Mouse (Mus musculus): ENCODE measurements around the gene Rmnd5a. TPM values are rescaled to one million over a fixed set of nuclear protein-coding genes. Genes with fewer than 3 reads are reported as not detected.

Gene Rmnd5a
- polyA plus RNA-seq, 1 experiment = 40.3 TPM

- no peak overlapping the region for H3K4me3 ChIP-seq (ENCODE audit: insufficient read depth, low read depth, low read length)
- TF ChIP-seq POLR2A (IDR thresholded peaks at IDR 0.05; ENCODE audit: low read depth, low read length) = no peak
- no peak for TF ChIP-seq CTCF (conservative IDR thresholded peaks at IDR 0.05; ENCODE audit: insufficient read depth, insufficient read length, low read depth, low read length)
- 81% methylated on average over 2 of the region's 2 CpGs for WGBS
- no peaks in the 10 kb centered on the region for H3K36me3 ChIP-seq (ENCODE audit: control insufficient read depth, insufficient read depth, low read length)
- no peak for DNase-seq
- H3K27me3 ChIP-seq (replicated peaks; ENCODE audit: control insufficient read depth, insufficient read depth, low read length) = no peaks in the 10 kb centered on the region
- no peak overlapping the region for H3K27ac ChIP-seq (ENCODE audit: insufficient read depth, low read depth, low read length)
- H3K4me1 ChIP-seq (ENCODE audit: control insufficient read depth, insufficient read depth, low read length) = no peaks in the 10 kb centered on the region
Measured at GRCm38 (mm10) chr6:71353722-71354121, 86.7 kb downstream of the Rmnd5a start.

- TF ChIP-seq CTCF (conservative IDR thresholded peaks at IDR 0.05; ENCODE audit: insufficient read depth, insufficient read length, low read depth, low read length) (no peak), POLR2A (IDR thresholded peaks at IDR 0.05; ENCODE audit: low read depth, low read length) (no peak)
- Histone ChIP-seq H3K36me3 (ENCODE audit: control insufficient read depth, insufficient read depth, low read length) (no peaks in the 10 kb centered on the region), H3K4me1 (ENCODE audit: control insufficient read depth, insufficient read depth, low read length) (no peaks in the 10 kb centered on the region), H3K27ac (ENCODE audit: insufficient read depth, low read depth, low read length) (no peak overlapping the region), H3K27me3 (replicated peaks; ENCODE audit: control insufficient read depth, insufficient read depth, low read length) (no peaks in the 10 kb centered on the region), H3K4me3 (ENCODE audit: insufficient read depth, low read depth, low read length) (no peak overlapping the region)
- DNase-seq = no peak
- WGBS = 79% methylated on average over 10 of the region's 10 CpGs
Measured at GRCm38 (mm10) chr6:71352866-71353427, 87.5 kb downstream of the Rmnd5a start.

- H3K27me3 ChIP-seq (replicated peaks; ENCODE audit: control insufficient read depth, insufficient read depth, low read length) = no peaks in the 10 kb centered on the region
- H3K36me3 ChIP-seq (ENCODE audit: control insufficient read depth, insufficient read depth, low read length) = no peaks in the 10 kb centered on the region
- no peak for DNase-seq
- H3K4me3 ChIP-seq (ENCODE audit: insufficient read depth, low read depth, low read length) = no peak overlapping the region
- H3K4me1 ChIP-seq (ENCODE audit: control insufficient read depth, insufficient read depth, low read length) = no peaks in the 10 kb centered on the region
- no peak overlapping the region for H3K27ac ChIP-seq (ENCODE audit: insufficient read depth, low read depth, low read length)
- TF ChIP-seq POLR2A (IDR thresholded peaks at IDR 0.05; ENCODE audit: low read depth, low read length) (no peak), CTCF (conservative IDR thresholded peaks at IDR 0.05; ENCODE audit: insufficient read depth, insufficient read length, low read depth, low read length) (no peak)
- WGBS = 93% methylated on average over 6 of the region's 6 CpGs
Measured at GRCm38 (mm10) chr6:71352201-71352600, 88.2 kb downstream of the Rmnd5a start.

- no peak for DNase-seq
- no peaks in the 10 kb centered on the region for H3K4me1 ChIP-seq (ENCODE audit: control insufficient read depth, insufficient read depth, low read length)
- 85% methylated on average over 3 of the region's 3 CpGs for WGBS
- TF ChIP-seq CTCF (conservative IDR thresholded peaks at IDR 0.05; ENCODE audit: insufficient read depth, insufficient read length, low read depth, low read length) (no peak), POLR2A (IDR thresholded peaks at IDR 0.05; ENCODE audit: low read depth, low read length) (no peak)
- no peak overlapping the region for H3K4me3 ChIP-seq (ENCODE audit: insufficient read depth, low read depth, low read length)
- no peaks in the 10 kb centered on the region for H3K36me3 ChIP-seq (ENCODE audit: control insufficient read depth, insufficient read depth, low read length)
- H3K27me3 ChIP-seq (replicated peaks; ENCODE audit: control insufficient read depth, insufficient read depth, low read length) = no peaks in the 10 kb centered on the region
- no peak overlapping the region for H3K27ac ChIP-seq (ENCODE audit: insufficient read depth, low read depth, low read length)
Measured at GRCm38 (mm10) chr6:71351201-71351600, 89.2 kb downstream of the Rmnd5a start.

- TF ChIP-seq POLR2A (IDR thresholded peaks at IDR 0.05; ENCODE audit: low read depth, low read length) (no peak), CTCF (conservative IDR thresholded peaks at IDR 0.05; ENCODE audit: insufficient read depth, insufficient read length, low read depth, low read length) (no peak)
- no peaks in the 10 kb centered on the region for H3K27me3 ChIP-seq (replicated peaks; ENCODE audit: control insufficient read depth, insufficient read depth, low read length)
- no peaks in the 10 kb centered on the region for H3K36me3 ChIP-seq (ENCODE audit: control insufficient read depth, insufficient read depth, low read length)
- WGBS = 95% methylated on average over 9 of the region's 9 CpGs
- H3K27ac ChIP-seq (ENCODE audit: insufficient read depth, low read depth, low read length) = no peak overlapping the region
- DNase-seq = no peak
- H3K4me3 ChIP-seq (ENCODE audit: insufficient read depth, low read depth, low read length) = no peak overlapping the region
- H3K4me1 ChIP-seq (ENCODE audit: control insufficient read depth, insufficient read depth, low read length) = no peaks in the 10 kb centered on the region
Measured at GRCm38 (mm10) chr6:71348006-71348405, 92.4 kb downstream of the Rmnd5a start.

GRCm38 (mm10) chr6:71341179-71341578, 99.3 kb downstream of the Rmnd5a start:
- Histone ChIP-seq H3K27me3 (replicated peaks; ENCODE audit: control insufficient read depth, insufficient read depth, low read length) (no peaks in the 10 kb centered on the region), H3K36me3 (ENCODE audit: control insufficient read depth, insufficient read depth, low read length) (no peaks in the 10 kb centered on the region), H3K27ac (ENCODE audit: insufficient read depth, low read depth, low read length) (no peak overlapping the region), H3K4me3 (ENCODE audit: insufficient read depth, low read depth, low read length) (no peak overlapping the region), H3K4me1 (ENCODE audit: control insufficient read depth, insufficient read depth, low read length) (no peaks in the 10 kb centered on the region)
- WGBS = 85% methylated on average over 9 of the region's 9 CpGs
- no peak for DNase-seq
- TF ChIP-seq CTCF (conservative IDR thresholded peaks at IDR 0.05; ENCODE audit: insufficient read depth, insufficient read length, low read depth, low read length) (no peak), POLR2A (IDR thresholded peaks at IDR 0.05; ENCODE audit: low read depth, low read length) (no peak)

GRCm38 (mm10) chr6:71339351-71339750, 101.1 kb downstream of the Rmnd5a start:
- no peak for TF ChIP-seq CTCF (conservative IDR thresholded peaks at IDR 0.05; ENCODE audit: insufficient read depth, insufficient read length, low read depth, low read length)
- TF ChIP-seq POLR2A (IDR thresholded peaks at IDR 0.05; ENCODE audit: low read depth, low read length) = no peak
- Histone ChIP-seq H3K4me1 (ENCODE audit: control insufficient read depth, insufficient read depth, low read length) (no peaks in the 10 kb centered on the region), H3K27ac (ENCODE audit: insufficient read depth, low read depth, low read length) (no peak overlapping the region), H3K4me3 (ENCODE audit: insufficient read depth, low read depth, low read length) (no peak overlapping the region), H3K36me3 (ENCODE audit: control insufficient read depth, insufficient read depth, low read length) (no peaks in the 10 kb centered on the region), H3K27me3 (replicated peaks; ENCODE audit: control insufficient read depth, insufficient read depth, low read length) (no peaks in the 10 kb centered on the region)
- 73% methylated on average over 4 of the region's 4 CpGs for WGBS
- DNase-seq = no peak

All from kidney, adult 2 months (tissue).